Mouse (Mus musculus) embryonic fibroblast, embryonic 13.5 days (primary cell): ENCODE data around the gene Btbd2. TPM values are rescaled to one million over a fixed set of nuclear protein-coding genes. Genes with fewer than 3 reads are reported as not detected.
A peak's percentile ranks its signal among the peaks of the same experiment; 100 is the strongest.

Experiments
- H3K27ac ChIP-seq: 2 replicates; pipeline ENCODE4 v1.5.1; 2012; ENCODE audit warnings: low read length, control low read depth, inconsistent platforms; ENCODE audit not compliant: insufficient read depth
- H3K4me1 ChIP-seq: 2 replicates; pipeline ENCODE4 v1.6.1; 2011; ENCODE audit warnings: low read length; ENCODE audit not compliant: control insufficient read depth, insufficient read depth
- H3K4me3 ChIP-seq: 2 replicates; pipeline ENCODE4 v1.5.1; 2011; ENCODE audit warnings: mild to moderate bottlenecking, control low read depth, low read length; ENCODE audit not compliant: insufficient read depth
- CTCF ChIP-seq: IDR thresholded peaks from 2 replicates; pipeline ENCODE4 v1.5.1; 2011; ENCODE audit warnings: mild to moderate bottlenecking, control low read depth, low read length, moderate library complexity, borderline replicate concordance; ENCODE audit not compliant: insufficient read depth
- POLR2A ChIP-seq: IDR thresholded peaks from 2 replicates; pipeline ENCODE4 v1.6.1; 2011; ENCODE audit warnings: low read depth, mild to moderate bottlenecking, control low read depth, low read length, moderate library complexity
- polyA plus RNA-seq: library from polyadenylated mRNA; stranded (reverse); fragments of >200 nt; gene quantifications from 2 replicates; pipeline ENCODE4 v1.2.4, GENCODE M21; 2011; ENCODE audit warnings: low read depth; ENCODE audit not compliant: missing spikeins, insufficient read length

Btbd2 gene
- polyA plus RNA-seq, 1 experiment: 22.1 TPM

- Histone ChIP-seq H3K4me3 (no peak overlapping the region), H3K4me1 (0 out of 2 replicates have a peak, but pooled peaks cover 3% of the 10 kb centered on the region), H3K27ac (no peak overlapping the region)
- TF ChIP-seq POLR2A (no peak), CTCF (no peak)
These were observed 6.8 kb upstream of the Btbd2 start for GRCm38 (mm10) chr10:80663485-80664196.

- Histone ChIP-seq H3K4me1 (0 out of 2 replicates have a peak, but pooled peaks cover 3% of the 10 kb centered on the region), H3K27ac (no peak overlapping the region), H3K4me3 (no peak overlapping the region)
- TF ChIP-seq CTCF (peak; percentile 47; the same call in 1 of the 2 replicates), POLR2A (no peak)
These were observed 4.3 kb upstream of the Btbd2 start for GRCm38 (mm10) chr10:80661149-80661548.

GRCm38 (mm10) chr10:80659213-80659612, 2.3 kb upstream of the Btbd2 start:
- peaks cover 3% of the 10 kb centered on the region for H3K4me1 ChIP-seq
- no peak for TF ChIP-seq POLR2A
- peak; percentile 43; the same call in 1 of the 2 replicates for TF ChIP-seq CTCF
- H3K4me3 ChIP-seq: no peak overlapping the region
- no peak overlapping the region for H3K27ac ChIP-seq

- TF ChIP-seq POLR2A (no peak), CTCF (no peak)
- peaks cover 3% of the 10 kb centered on the region for H3K4me1 ChIP-seq
- no peak overlapping the region for H3K4me3 ChIP-seq
- no peak overlapping the region for H3K27ac ChIP-seq
These were observed 2.0 kb upstream of the Btbd2 start for GRCm38 (mm10) chr10:80658841-80659202.

- H3K4me3 ChIP-seq: no peak overlapping the region
- TF ChIP-seq CTCF: no peak
- no peak; the same call in 1 of the 2 replicates for TF ChIP-seq POLR2A
- peaks cover 3% of the 10 kb centered on the region for H3K4me1 ChIP-seq
- no peak overlapping the region for H3K27ac ChIP-seq
These were observed 1.4 kb upstream of the Btbd2 start for GRCm38 (mm10) chr10:80658194-80658840.

GRCm38 (mm10) chr10:80656130-80656862, 575 bp downstream of the Btbd2 start:
- TF ChIP-seq POLR2A: no peak; the same call in 1 of the 2 replicates
- no peak for TF ChIP-seq CTCF
- peaks cover 3% of the 10 kb centered on the region for H3K4me1 ChIP-seq
- peak overlapping the region; percentile 74 for H3K27ac ChIP-seq
- peak overlapping the region; percentile 84 for H3K4me3 ChIP-seq

GRCm38 (mm10) chr10:80655406-80656129, 1.3 kb downstream of the Btbd2 start:
- H3K4me3 ChIP-seq: peak overlapping the region; percentile 84
- no peak overlapping the region for H3K27ac ChIP-seq
- TF ChIP-seq CTCF (no peak), POLR2A (no peak)
- peaks cover 3% of the 10 kb centered on the region for H3K4me1 ChIP-seq

- TF ChIP-seq POLR2A (no peak), CTCF (no peak)
- no peak overlapping the region for H3K27ac ChIP-seq
- H3K4me3 ChIP-seq: no peak overlapping the region
- H3K4me1 ChIP-seq: peaks cover 3% of the 10 kb centered on the region
These were observed 2.0 kb downstream of the Btbd2 start for GRCm38 (mm10) chr10:80654866-80655265.

GRCm38 (mm10) chr10:80653156-80653720, 3.6 kb downstream of the Btbd2 start:
- no peak overlapping the region for H3K4me3 ChIP-seq
- H3K27ac ChIP-seq: no peak overlapping the region
- TF ChIP-seq CTCF (no peak), POLR2A (no peak)
- H3K4me1 ChIP-seq: peaks cover 3% of the 10 kb centered on the region
